Mouse (Mus musculus) thymus, postnatal 25 days (tissue): ENCODE measurements around the gene Ccser1.

ENCODE experiments used
- DNase-seq: peaks from one replicate; pipeline ENCODE4 v3.0.0; 2022

Gene Ccser1

GRCm38 (mm10) chr6:62066363-62067023 is 886.4 kb downstream of the Ccser1 start:
- no peak for DNase-seq

GRCm38 (mm10) chr6:62067024-62067380 is 886.9 kb downstream of the Ccser1 start:
- no peak for DNase-seq

GRCm38 (mm10) chr6:62105464-62105863 is 925.3 kb downstream of the Ccser1 start:
- DNase-seq = no peak

GRCm38 (mm10) chr6:62132531-62132930 is 952.4 kb downstream of the Ccser1 start:
- no peak for DNase-seq

- DNase-seq = no peak
These were observed 980.2 kb downstream of the Ccser1 start for GRCm38 (mm10) chr6:62160320-62160719.

- no peak for DNase-seq
These were observed 982.5 kb downstream of the Ccser1 start for GRCm38 (mm10) chr6:62162596-62162995.

- no peak for DNase-seq
These were observed 983.7 kb downstream of the Ccser1 start for GRCm38 (mm10) chr6:62163826-62164225.

GRCm38 (mm10) chr6:62196496-62197188 is 1016.5 kb downstream of the Ccser1 start:
- DNase-seq = no peak

GRCm38 (mm10) chr6:62198768-62199167 is 1018.6 kb downstream of the Ccser1 start:
- DNase-seq = no peak

GRCm38 (mm10) chr6:62205013-62205412 is 1024.9 kb downstream of the Ccser1 start:
- no peak for DNase-seq

- DNase-seq = no peak
These were observed 1041.7 kb downstream of the Ccser1 start for GRCm38 (mm10) chr6:62221856-62222255.

- DNase-seq = no peak
These were observed 1083.8 kb downstream of the Ccser1 start for GRCm38 (mm10) chr6:62263899-62264298.

- DNase-seq = no peak
These were observed 1084.4 kb downstream of the Ccser1 start for GRCm38 (mm10) chr6:62264525-62264924.

GRCm38 (mm10) chr6:62281256-62281655 is 1101.1 kb downstream of the Ccser1 start:
- no peak for DNase-seq

- DNase-seq = no peak
These were observed 1121.6 kb downstream of the Ccser1 start for GRCm38 (mm10) chr6:62301576-62302312.

- no peak for DNase-seq
These were observed 1138.5 kb downstream of the Ccser1 start for GRCm38 (mm10) chr6:62318627-62319026.

GRCm38 (mm10) chr6:62340319-62340718 is 1160.2 kb downstream of the Ccser1 start:
- no peak for DNase-seq

GRCm38 (mm10) chr6:62367802-62368201 is 1187.7 kb downstream of the Ccser1 start:
- DNase-seq = no peak
